Mouse (Mus musculus) activated CD4-positive, CD25-positive, alpha-beta regulatory T cell, adult 4 months (primary cell): ENCODE results near the gene Plin4. TPM values are rescaled to one million over a fixed set of nuclear protein-coding genes. Genes with fewer than 3 reads are reported as not detected.

Experiments used
- ATAC-seq: one replicate; pipeline ENCODE4 v1.8.0; 2017
- polyA plus RNA-seq, 2 experiments: library from polyadenylated mRNA; unstranded; fragments of 100-300 nt; shearing (Covaris generic); gene quantifications; one replicate each; pipeline ENCODE4 v1.2.1; 2017

Gene Plin4
- polyA plus RNA-seq, 2 experiments from 2014 or later = 0.15 TPM; not detected in 1

DNA sequence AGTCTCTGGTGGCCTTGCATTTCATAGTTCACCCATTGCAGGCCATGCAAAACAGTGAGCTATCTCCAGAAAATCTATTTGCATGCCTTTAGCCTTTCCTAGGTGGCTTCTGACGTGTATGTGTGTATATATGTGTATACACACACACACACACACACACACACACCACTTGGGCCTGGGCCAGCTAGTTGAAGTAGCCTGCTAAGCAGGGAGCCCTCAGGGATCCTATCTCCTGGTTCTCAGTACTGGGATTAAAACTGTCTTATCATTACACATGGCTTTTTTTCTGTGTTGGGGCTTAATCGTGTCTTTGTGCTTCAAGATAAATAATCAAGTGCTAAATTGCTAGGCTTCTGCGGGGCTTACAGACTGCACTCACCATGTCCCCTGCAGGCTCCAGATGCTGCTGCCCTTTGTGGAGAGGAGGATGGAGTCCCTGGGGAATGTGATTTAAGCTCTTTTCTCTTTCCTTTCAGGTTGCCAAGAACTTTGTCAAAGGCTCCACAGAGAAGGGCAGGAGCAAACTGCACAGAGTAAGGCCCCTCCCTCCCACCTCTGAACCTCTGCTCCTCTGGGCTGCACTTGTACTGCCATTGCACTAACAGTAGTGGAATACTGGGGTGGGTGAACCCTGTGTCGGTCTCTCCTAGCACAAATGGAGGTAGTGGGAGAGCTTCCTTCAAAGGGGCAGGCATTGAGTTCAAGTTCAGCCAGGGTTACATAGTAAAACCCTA is 53.5 kb downstream of the Plin4 start:
- no peak for ATAC-seq

DNA sequence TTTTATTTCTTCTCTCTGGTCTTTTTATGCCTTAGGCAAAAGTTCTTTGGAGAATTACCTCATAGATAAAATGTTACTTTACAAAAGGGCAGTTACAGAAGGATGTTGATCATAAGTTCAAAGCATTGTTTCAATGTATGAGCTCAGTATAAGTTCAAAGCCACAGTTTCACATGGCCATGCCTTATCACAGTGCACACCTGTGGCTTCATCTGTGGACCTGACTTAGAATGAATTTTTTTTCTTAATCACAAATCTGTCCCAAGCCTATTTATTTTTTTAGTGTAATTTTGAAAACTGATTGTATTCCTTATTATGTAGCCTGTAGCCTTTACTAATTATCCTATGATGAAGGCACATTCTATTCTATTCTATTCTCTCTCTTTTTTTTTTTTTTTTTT is 54.7 kb downstream of the Plin4 start:
- no peak for ATAC-seq

DNA sequence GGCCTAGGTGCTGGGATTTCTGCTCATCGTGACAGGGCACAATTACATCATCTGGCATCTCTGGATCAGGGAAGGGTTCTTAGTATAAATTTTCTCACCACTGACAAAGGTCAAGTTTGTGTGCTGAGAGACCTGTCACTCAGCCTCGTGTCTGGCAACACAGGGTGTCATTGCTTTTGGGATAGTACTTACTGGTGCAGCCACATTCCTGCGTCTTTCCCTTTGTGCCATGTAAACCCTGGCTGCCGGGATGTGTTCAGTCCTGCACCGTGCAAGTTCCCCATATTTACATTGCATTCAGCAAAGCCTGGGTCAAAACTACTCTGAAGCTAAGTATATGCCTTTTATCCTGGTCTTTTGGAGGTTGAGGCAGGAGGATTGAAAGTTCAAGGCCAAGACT is 58.2 kb downstream of the Plin4 start:
- no peak for ATAC-seq

Other genes starting within 250 kb of the Plin4 start
- gene Zfp119a, start 230.9 kb downstream of the Plin4 start, polyA plus RNA-seq = 10 to 100 TPM; 17.3 to 17.8 TPM
- 10 to 100 TPM; 28.5 to 36.9 TPM for gene Zfp959, start 217.7 kb downstream of the Plin4 start, polyA plus RNA-seq
- 10 to 100 TPM; 17.2 to 17.4 TPM for gene Zfp119b, start 160.3 kb downstream of the Plin4 start, polyA plus RNA-seq
- gene Ebi3, start 157.2 kb downstream of the Plin4 start, polyA plus RNA-seq = 10 to 100 TPM; 52.7 to 95.2 TPM
- 10 to 100 TPM; 26.9 to 30.2 TPM for gene Yju2, start 150.7 kb downstream of the Plin4 start, polyA plus RNA-seq
- gene Shd, start 139.3 kb downstream of the Plin4 start, polyA plus RNA-seq = not detected
- not detected for gene Fsd1, start 123.3 kb downstream of the Plin4 start, polyA plus RNA-seq
- gene Stap2, start 104.2 kb downstream of the Plin4 start, polyA plus RNA-seq = under 1 TPM in 1 of 2 experiments, not detected in 1; 0.54 TPM
- gene Mpnd, start 104.1 kb downstream of the Plin4 start, polyA plus RNA-seq = 10 to 100 TPM; 22.9 to 23.8 TPM
- gene Sh3gl1, start 73.2 kb downstream of the Plin4 start, polyA plus RNA-seq = 100 to 1,000 TPM in 1 of 2 experiments, 10 to 100 TPM in 1; 84.9 to 114 TPM
- 1 to 10 TPM; 1.0 to 1.6 TPM for gene Chaf1a, start 69.4 kb downstream of the Plin4 start, polyA plus RNA-seq
- 10 to 100 TPM; 33.8 to 42.1 TPM for gene Ubxn6, start 34.8 kb downstream of the Plin4 start, polyA plus RNA-seq
- gene Hdgfl2, start 30.2 kb downstream of the Plin4 start, polyA plus RNA-seq = 10 to 100 TPM; 35.7 to 44.6 TPM
- not detected for gene Plin5, start 7.8 kb upstream of the Plin4 start, polyA plus RNA-seq
- gene Lrg1, start 12.2 kb upstream of the Plin4 start, polyA plus RNA-seq = under 1 TPM in 1 of 2 experiments, not detected in 1; 0.34 TPM
- not detected for gene Sema6b, start 30.5 kb upstream of the Plin4 start, polyA plus RNA-seq
- 10 to 100 TPM; 34.9 to 38.7 TPM for gene Tnfaip8l1, start 52.7 kb upstream of the Plin4 start, polyA plus RNA-seq
- gene Mydgf, start 74.1 kb upstream of the Plin4 start, polyA plus RNA-seq = 10 to 100 TPM; 57.3 to 59.9 TPM
- 10 to 100 TPM; 11.5 to 16.9 TPM for gene Dpp9, start 109.1 kb upstream of the Plin4 start, polyA plus RNA-seq
- 1 to 10 TPM; 4.5 to 5.8 TPM for gene Fem1a, start 147.0 kb upstream of the Plin4 start, polyA plus RNA-seq
- gene Ticam1, start 167.0 kb upstream of the Plin4 start, polyA plus RNA-seq = 10 to 100 TPM in 1 of 2 experiments, 1 to 10 TPM in 1; 6.4 to 11.3 TPM
- 10 to 100 TPM; 22.5 to 40.9 TPM for gene Plin3, start 183.1 kb upstream of the Plin4 start, polyA plus RNA-seq
- gene Arrdc5, start 190.5 kb upstream of the Plin4 start, polyA plus RNA-seq = not detected
- 10 to 100 TPM; 19.4 to 33.7 TPM for gene Uhrf1, start 193.5 kb upstream of the Plin4 start, polyA plus RNA-seq
- 1 to 10 TPM; 6.4 to 6.8 TPM for gene Kdm4b, start 216.3 kb upstream of the Plin4 start, polyA plus RNA-seq